Mouse (Mus musculus) c-Kit-positive CD71-negative TER-119-negative erythroid progenitor cells, embryonic 14.5 days (primary cell): ENCODE results near the gene Ryr3.

Experiments
- DNase-seq: peaks from one replicate; pipeline ENCODE4 v3.0.0-alpha.2; 2013; ENCODE audit warnings: low read depth

The Ryr3 gene

GRCm38 (mm10) chr2:112781631-112782030, 435.3 kb downstream of the Ryr3 start:
- no peak for DNase-seq

- DNase-seq = peak; percentile 61
These were observed 442.1 kb downstream of the Ryr3 start for GRCm38 (mm10) chr2:112774762-112775161.

GRCm38 (mm10) chr2:112767665-112768064, 449.2 kb downstream of the Ryr3 start:
- no peak for DNase-seq

GRCm38 (mm10) chr2:112765046-112765445, 451.9 kb downstream of the Ryr3 start:
- peak; percentile 12 for DNase-seq

- DNase-seq = no peak
These were observed 452.6 kb downstream of the Ryr3 start for GRCm38 (mm10) chr2:112764274-112764673.

GRCm38 (mm10) chr2:112762006-112762405, 454.9 kb downstream of the Ryr3 start:
- DNase-seq = no peak

GRCm38 (mm10) chr2:112761196-112761913, 455.5 kb downstream of the Ryr3 start:
- DNase-seq = no peak

- no peak for DNase-seq
These were observed 456.2 kb downstream of the Ryr3 start for GRCm38 (mm10) chr2:112760692-112761091.

GRCm38 (mm10) chr2:112759678-112760077, 457.2 kb downstream of the Ryr3 start:
- no peak for DNase-seq

GRCm38 (mm10) chr2:112758732-112759131, 458.2 kb downstream of the Ryr3 start:
- no peak for DNase-seq

GRCm38 (mm10) chr2:112753316-112753715, 463.6 kb downstream of the Ryr3 start:
- DNase-seq = no peak

GRCm38 (mm10) chr2:112751416-112751815, 465.5 kb downstream of the Ryr3 start:
- DNase-seq = no peak

GRCm38 (mm10) chr2:112748532-112748931, 468.4 kb downstream of the Ryr3 start:
- DNase-seq = no peak

GRCm38 (mm10) chr2:112732942-112733341, 484.0 kb downstream of the Ryr3 start:
- DNase-seq = no peak

GRCm38 (mm10) chr2:112727842-112728241, 489.1 kb downstream of the Ryr3 start:
- DNase-seq = no peak

- no peak for DNase-seq
These were observed 495.7 kb downstream of the Ryr3 start for GRCm38 (mm10) chr2:112721217-112721616.

GRCm38 (mm10) chr2:112720715-112721114, 496.2 kb downstream of the Ryr3 start:
- no peak for DNase-seq

- DNase-seq = no peak
These were observed 502.2 kb downstream of the Ryr3 start for GRCm38 (mm10) chr2:112714648-112715047.

- DNase-seq = no peak
These were observed 535.1 kb downstream of the Ryr3 start for GRCm38 (mm10) chr2:112681817-112682216.

GRCm38 (mm10) chr2:112677246-112677645, 539.6 kb downstream of the Ryr3 start:
- DNase-seq = no peak

- DNase-seq = peak; percentile 19
These were observed 540.2 kb downstream of the Ryr3 start for GRCm38 (mm10) chr2:112676721-112677120.

- DNase-seq = no peak
These were observed 540.7 kb downstream of the Ryr3 start for GRCm38 (mm10) chr2:112676175-112676574.

GRCm38 (mm10) chr2:112669461-112669860, 547.4 kb downstream of the Ryr3 start:
- DNase-seq = no peak

- DNase-seq = no peak
These were observed 560.8 kb downstream of the Ryr3 start for GRCm38 (mm10) chr2:112656131-112656530.
